ENCODE assay signal across 9 mouse cellular contexts in the genomic region with DNA sequence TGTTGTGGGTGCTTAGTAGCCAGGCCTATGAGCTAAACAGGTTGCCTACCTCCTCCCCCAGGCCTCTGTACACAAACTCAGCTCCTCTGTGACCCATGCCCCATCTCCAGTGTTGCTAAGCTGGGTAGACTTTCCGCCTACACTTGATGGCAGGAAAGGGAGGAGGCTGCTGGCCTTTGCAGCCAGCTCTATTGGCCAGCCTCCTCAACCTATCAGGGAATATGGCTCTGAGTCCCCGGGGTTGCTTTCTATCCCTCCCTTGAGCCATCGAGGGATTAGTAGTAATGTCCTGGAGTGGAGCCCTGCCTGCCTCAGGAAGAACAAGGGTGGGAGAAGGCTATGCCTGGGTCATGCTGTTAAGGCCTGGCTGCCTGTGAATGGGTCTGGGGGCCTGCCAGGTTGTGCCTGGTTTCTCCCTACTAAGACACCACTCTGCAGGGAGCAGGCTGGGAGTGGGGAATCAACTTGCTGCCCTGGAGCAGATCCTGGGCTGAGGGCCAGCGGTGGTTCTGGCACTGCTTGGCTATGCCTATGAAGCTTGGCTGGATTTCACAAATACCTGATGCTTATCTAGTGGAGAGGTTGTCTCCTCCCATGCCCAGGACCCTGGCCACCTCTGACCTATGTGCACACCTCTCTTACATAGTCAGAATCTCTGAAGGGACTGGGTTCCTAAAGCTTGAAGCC. TPM values are rescaled to one million over a fixed set of nuclear protein-coding genes. Genes with fewer than 3 reads are reported as not detected.
DNase-seq lines count a peak whose midpoint lies in the region; ATAC-seq lines count a peak whose summit lies in the region.
"Had no signal": no experiment of that assay in that cellular context is flagged by ENCODE, and none has a peak within 500 bp of the region (broad histone marks: within the 10 kb centered on the region; RNA-seq: fewer than 3 reads in every experiment).

No protein-coding gene starts in this region.

- peaks cover 3% of the 10 kb centered on the region; the same call in 1 of the 2 replicates for H3K36me3 ChIP-seq in embryonic facial prominence, embryonic 13.5 days

- H3K9ac ChIP-seq in embryonic facial prominence, embryonic 13.5 days, result no peak overlapping the region

- peak; percentile 12 for DNase-seq in layer of hippocampus, adult 9-11 months
- no peak for DNase-seq in layer of hippocampus, adult 9-10 months (ENCODE audit: low spot score)
- peak; percentile 46 for DNase-seq in NIH3T3 (ENCODE audit: low read depth)
- peak; percentile 33 for DNase-seq in lung, postnatal 14 days
- no peak for DNase-seq in frontal cortex, postnatal 10 days (ENCODE audit: low spot score in 2 of 2)

- peaks cover 39% of the 10 kb centered on the region for H3K4me1 ChIP-seq in embryonic facial prominence, embryonic 13.5 days

- H3K4me2 ChIP-seq in embryonic facial prominence, embryonic 13.5 days, result no peak overlapping the region

- no peak overlapping the region for H3K4me3 ChIP-seq in embryonic facial prominence, embryonic 13.5 days
- H3K4me3 ChIP-seq: megakaryocyte, embryonic 14.5 days had no signal

- 47% methylated on average over 4 of the region's 4 CpGs for WGBS in embryonic facial prominence, embryonic 13.5 days

- no peaks in the 10 kb centered on the region for H3K9me3 ChIP-seq in embryonic facial prominence, embryonic 13.5 days

- no peaks in the 10 kb centered on the region for H3K27me3 ChIP-seq in embryonic facial prominence, embryonic 13.5 days

- ATAC-seq in embryonic facial prominence, embryonic 13.5 days (ENCODE audit: insufficient number of reproducible peaks, insufficient read depth, low FRiP score, low TSS enrichment, low read depth), result no peak
- ATAC-seq in inflammation-experienced regulatory T-cells, adult 6 months, result peak; percentile 32
- ATAC-seq in megakaryocyte progenitor cell, adult 5-6 weeks (replicated peaks; ENCODE audit: poor library complexity), result no peak

- H3K27ac ChIP-seq in embryonic facial prominence, embryonic 13.5 days, result peak overlapping the region; percentile 61

RNA-seq across cellular contexts. Expression of gene Slc12a7, which starts 40.8 kb away (rescaled TPM):
- 21.5 and 24.9 TPM in 2 replicates for polyA plus RNA-seq in embryonic facial prominence, embryonic 13.5 days (2015; fragmentation: Nextera tagmentation; extraction: Ambion mirVana)
- 10 to 100 TPM; 17.3 to 41.0 (median 40.8) TPM for polyA plus RNA-seq in inflammation-experienced regulatory T-cells, adult 6 months (2017; shearing (Covaris generic))
- total RNA-seq in megakaryocyte progenitor cell, adult 5-6 weeks (2015), result 4.3 and 7.5 TPM in 2 replicates
- 3.4 and 3.6 TPM in 2 replicates for total RNA-seq in megakaryocyte progenitor cell, adult 5-6 weeks (2017)

Comparison
In these comparisons a context has a peak if more than half of its experiments do, and no peak if none do; other contexts are left out.
1. DNase-seq: peak in layer of hippocampus, adult 9-11 months (single experiment), NIH3T3 (single experiment) and lung, postnatal 14 days (single experiment); none in layer of hippocampus, adult 9-10 months (single experiment) and frontal cortex, postnatal 10 days (0 of 2).